Mouse (Mus musculus) testis, postnatal 10 days (tissue): ENCODE measurements at regions not wholly inside any gene's neighbourhood (a gene's known extent, or its start where the extent isn't known, plus 50 kb on each side); places are given as distances from the start of the nearest gene placed in this dataset.

Experiments
- DNase-seq: peaks from one replicate; pipeline ENCODE4 v3.0.0; 2021; ENCODE audit warnings: low spot score

- no peak for DNase-seq
Measured at GRCm38 (mm10) chr10:108033317-108033795, 121.4 kb upstream of the Otogl start.

DNA sequence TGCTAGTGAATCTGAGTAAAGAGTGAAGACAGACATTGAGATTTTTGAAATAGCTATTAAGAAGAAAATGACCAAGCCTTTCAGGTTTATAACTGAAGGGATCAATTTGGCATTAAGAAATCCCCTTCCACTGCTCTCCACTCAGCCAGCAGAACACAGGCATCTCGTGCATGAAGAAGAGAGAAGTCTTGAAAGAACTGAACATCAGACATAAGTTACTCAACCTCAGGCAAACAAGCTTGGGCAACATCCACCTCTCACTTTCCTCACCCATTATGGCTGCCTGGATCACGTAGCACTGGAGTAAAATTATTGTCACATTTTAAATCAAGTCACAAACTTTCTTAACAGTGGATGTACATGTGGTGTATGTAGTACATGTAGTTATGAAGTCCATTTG lies 115.6 kb upstream of the Otogl start:
- no peak for DNase-seq

DNA sequence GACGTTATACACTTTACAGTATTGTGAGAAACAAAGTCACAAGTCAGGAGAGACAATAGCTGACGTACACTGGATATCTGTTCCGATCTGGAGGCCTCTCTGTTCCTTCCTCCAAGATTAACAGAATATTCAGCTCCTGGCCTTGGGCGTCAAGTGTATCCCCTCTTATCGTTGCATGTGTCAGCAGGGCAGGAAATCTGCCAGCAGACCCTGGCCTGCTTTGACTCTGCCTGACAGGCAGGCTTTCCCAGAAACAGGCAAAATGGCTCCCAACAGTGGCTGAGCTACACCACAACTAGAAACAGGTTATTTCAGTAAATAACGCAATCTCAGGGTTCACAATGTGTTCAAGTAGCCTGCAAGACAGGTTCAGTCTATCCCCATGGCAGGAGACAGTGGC lies 112.3 kb upstream of the Otogl start:
- DNase-seq: no peak

- DNase-seq: no peak
Measured at GRCm38 (mm10) chr10:108016552-108016951, 104.6 kb upstream of the Otogl start.

GRCm38 (mm10) chr10:107994836-107995585 lies 83.1 kb upstream of the Otogl start:
- no peak for DNase-seq

GRCm38 (mm10) chr10:107992621-107993020 lies 80.7 kb upstream of the Otogl start:
- DNase-seq: no peak

GRCm38 (mm10) chr10:107990557-107990956 lies 78.6 kb upstream of the Otogl start:
- DNase-seq: no peak

- no peak for DNase-seq
Measured at GRCm38 (mm10) chr10:107989913-107990312, 78.0 kb upstream of the Otogl start.

DNA sequence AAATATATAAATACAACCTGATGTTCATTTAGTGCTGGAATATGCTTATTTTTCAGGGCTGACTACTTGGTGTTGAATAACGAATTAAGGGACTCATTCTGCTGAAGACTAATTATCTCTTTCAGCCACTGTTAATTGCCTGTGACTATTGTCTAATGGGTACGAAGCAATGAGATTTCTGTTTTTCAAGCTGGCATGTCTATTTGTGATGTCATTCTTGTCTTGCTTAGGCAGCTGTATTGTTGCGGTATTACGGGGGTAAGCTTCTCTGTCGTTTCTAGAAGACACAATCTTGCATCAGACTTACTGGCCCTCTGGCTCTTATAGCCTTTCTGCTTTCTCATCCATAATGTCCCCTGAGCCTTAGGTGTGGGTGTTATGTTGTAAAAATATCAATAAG lies 70.7 kb upstream of the Otogl start:
- no peak for DNase-seq

DNA sequence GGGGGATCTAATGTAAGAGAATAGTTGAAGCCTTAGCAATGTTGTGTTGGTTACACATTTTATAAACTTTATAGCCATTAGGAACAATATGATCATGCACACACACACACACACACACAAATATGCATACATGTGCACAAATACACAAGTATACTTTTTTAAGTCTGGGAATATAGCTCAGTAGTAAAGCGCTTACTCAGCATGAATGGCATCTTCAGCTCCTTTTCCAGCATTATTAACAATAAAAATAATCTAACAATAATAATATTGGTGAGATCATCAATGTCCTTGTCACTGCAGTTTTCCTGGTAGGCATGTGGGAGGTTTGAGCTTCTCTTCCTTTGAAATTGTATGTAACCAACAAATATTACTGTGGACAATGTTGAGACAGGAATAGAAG lies 70.1 kb upstream of the Otogl start:
- no peak for DNase-seq

DNA sequence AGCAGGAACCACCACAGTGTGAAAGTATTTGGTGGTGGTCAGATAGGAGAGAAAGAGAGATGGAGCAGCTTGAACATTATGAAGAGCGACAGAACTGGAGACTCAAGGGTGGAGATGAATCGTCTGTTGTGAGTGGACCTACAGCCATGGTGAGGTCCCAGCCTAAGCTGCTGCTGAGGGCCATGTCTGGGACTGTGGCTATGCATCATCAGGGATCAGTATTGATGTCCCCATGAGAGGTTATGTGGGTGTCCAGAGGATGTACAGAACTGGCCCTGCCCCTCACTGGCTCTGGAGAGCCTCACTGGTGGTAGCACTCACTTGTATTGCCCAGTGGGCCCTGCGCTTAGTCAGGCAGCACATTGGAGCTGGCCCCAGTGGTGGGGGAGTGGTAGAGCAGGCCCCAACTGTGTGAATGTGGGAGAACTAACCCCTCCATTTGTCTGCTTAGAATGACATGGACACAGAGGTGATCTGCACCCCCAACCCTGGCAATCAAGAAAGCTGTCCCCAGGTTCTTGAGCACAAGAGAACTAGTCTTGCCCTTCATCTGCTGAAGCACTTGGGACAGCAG lies 64.5 kb upstream of the Otogl start:
- no peak for DNase-seq

DNA sequence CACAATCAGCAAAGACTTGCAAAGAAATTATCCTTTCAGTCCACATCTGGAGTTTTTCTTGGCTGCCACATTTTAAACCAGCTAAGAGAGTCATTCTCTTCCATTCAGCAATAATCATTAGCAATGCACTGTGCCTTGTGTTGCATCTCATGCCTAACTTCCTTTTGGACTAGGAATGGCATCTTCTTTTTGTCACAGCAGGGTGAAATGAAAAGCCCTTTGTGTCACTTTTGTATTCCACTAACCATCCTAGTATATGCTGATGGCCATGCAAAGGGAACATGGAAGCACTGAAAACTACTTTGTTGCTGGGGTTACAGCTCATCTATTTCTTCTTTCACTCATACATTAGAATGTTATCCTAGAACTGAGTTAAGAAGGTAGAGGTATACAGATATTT lies 59.8 kb upstream of the Otogl start:
- DNase-seq: no peak

GRCm38 (mm10) chr10:107966996-107967395 lies 55.1 kb upstream of the Otogl start:
- no peak for DNase-seq

DNA sequence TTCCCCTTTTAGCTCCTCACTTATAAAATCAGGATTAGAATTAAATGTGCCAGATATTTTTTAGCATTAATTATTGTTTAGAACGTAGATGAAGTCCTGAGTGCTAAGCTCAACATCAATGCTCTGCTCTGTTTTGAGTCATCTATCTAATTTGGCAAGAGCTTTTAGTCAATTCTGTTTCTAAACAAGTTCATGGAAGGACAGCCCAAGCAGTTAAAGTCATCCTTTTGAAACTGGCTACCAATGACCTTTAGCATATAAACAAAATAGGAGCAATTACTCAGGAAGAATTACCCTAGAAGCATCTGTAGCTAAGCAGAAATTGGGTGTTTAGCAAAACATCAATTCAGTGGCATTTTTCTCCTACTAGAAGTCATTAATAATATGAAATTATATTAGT lies 52.1 kb upstream of the Otogl start:
- DNase-seq: no peak

DNA sequence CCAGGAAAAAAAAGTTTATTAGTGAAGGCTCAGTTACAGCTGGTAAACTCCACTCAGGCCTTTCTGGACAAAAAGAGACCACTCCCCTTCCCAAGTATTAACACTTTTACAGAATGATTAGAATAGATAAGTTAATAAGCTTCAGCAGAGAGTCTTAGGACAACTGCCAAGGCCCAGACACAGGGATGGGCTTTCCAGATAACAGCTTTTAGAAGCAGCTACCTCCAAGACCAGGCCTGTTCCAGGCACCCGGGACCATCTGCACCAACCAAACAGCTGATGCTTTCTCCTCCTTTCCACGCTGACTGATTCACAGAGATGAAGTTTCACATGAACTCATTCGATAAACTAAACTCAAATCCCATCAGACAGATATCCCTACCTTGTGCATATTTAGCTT lies 50.2 kb upstream of the Otogl start:
- DNase-seq: no peak
